Mouse (Mus musculus): ENCODE measurements around the gene Slc38a5.
"Not testable (repeated sequence)": the region's sequence is repeated elsewhere in the genome, so short reads cannot be mapped to it uniquely, and the experiment has no call there.

GRCm38 (mm10) chrX:8314905-8315304 is 44.0 kb downstream of the Slc38a5 start:
- TF ChIP-seq POLR2A (IDR thresholded peaks at IDR 0.05; ENCODE audit: insufficient read depth, low read length); EP300 (IDR thresholded peaks at IDR 0.05; ENCODE audit: insufficient read depth, low read depth, low read length): not testable (repeated sequence)
- TF ChIP-seq CTCF (IDR thresholded peaks at IDR 0.05; ENCODE audit: low read depth, low read length): peak; percentile 73

All from ES-Bruce4 (cell line).